Mouse (Mus musculus) testis, adult 2 months (tissue): ENCODE results near the gene Tas2r140.

Source experiments
- CTCF ChIP-seq: fragments of 200-500 bp; IDR thresholded peaks from 2 replicates; pipeline ENCODE4 v1.5.1; 2012; ENCODE audit warnings: low read depth, mild to moderate bottlenecking, inconsistent platforms, low read length, moderate library complexity; ENCODE audit not compliant: control insufficient read depth, insufficient read depth, insufficient replicate concordance
- POLR2A ChIP-seq: fragments of 200-500 bp; IDR thresholded peaks from 2 replicates; pipeline ENCODE4 v1.6.1; 2012; ENCODE audit warnings: low read depth, mild to moderate bottlenecking, inconsistent platforms, low read length, moderate library complexity; ENCODE audit not compliant: control insufficient read depth

- no peak for TF ChIP-seq CTCF
- TF ChIP-seq POLR2A = no peak
Observed at GRCm38 (mm10) chr6:133092226-133092625, 36.6 kb upstream of the Tas2r140 start.
